Mouse (Mus musculus) cerebellum, adult 2 months (tissue): Measurements from ENCODE around the gene Rph3al. TPM values are rescaled to one million over a fixed set of nuclear protein-coding genes. Genes with fewer than 3 reads are reported as not detected.

Experiments
- DNase-seq, 2 experiments: peaks; one replicate each; pipeline ENCODE4 v3.0.0; 2021
- H3K27ac ChIP-seq: fragments of 200-500 bp; 2 replicates; pipeline ENCODE4 v1.5.1; 2012; ENCODE audit warnings: low read length, control low read depth, inconsistent platforms; ENCODE audit not compliant: insufficient read depth
- H3K27me3 ChIP-seq: fragments of 200-500 bp; 2 replicates; pipeline ENCODE4 v1.6.1; 2012; ENCODE audit warnings: inconsistent platforms, mild to moderate bottlenecking, low read length, moderate library complexity; ENCODE audit not compliant: control insufficient read depth, insufficient read depth
- H3K4me1 ChIP-seq: fragments of 200-500 bp; 2 replicates; pipeline ENCODE4 v1.6.1; 2011; ENCODE audit warnings: low read length; ENCODE audit not compliant: control insufficient read depth, insufficient read depth
- H3K4me3 ChIP-seq: fragments of 200-500 bp; replicated peaks from 2 replicates; pipeline ENCODE3; 2011; ENCODE audit warnings: mild to moderate bottlenecking, low read depth, low read length, control low read depth; ENCODE audit not compliant: insufficient read depth
- CTCF ChIP-seq: fragments of 200-500 bp; IDR thresholded peaks from 2 replicates; pipeline ENCODE4 v1.5.1; 2011; ENCODE audit warnings: low read depth, mild to moderate bottlenecking, control low read depth, low read length, moderate library complexity, borderline replicate concordance; ENCODE audit not compliant: insufficient read depth
- POLR2A ChIP-seq: fragments of 200-500 bp; IDR thresholded peaks from 2 replicates; pipeline ENCODE4 v1.6.1; 2011; ENCODE audit warnings: low read length, control low read depth, borderline replicate concordance; ENCODE audit not compliant: insufficient read depth
- WGBS: fragments of 180-500 bp; shearing (Covaris S2); methylation state at CpG from one replicate; pipeline ENCODE4 v1.1.7; 2018; 5-methylcytosine and 5-hydroxymethylcytosine counted together
- polyA plus RNA-seq: library from polyadenylated mRNA; depleted of rRNA; stranded (reverse); fragments of >200 nt; gene quantifications from 2 replicates; pipeline ENCODE4 v1.2.3, GENCODE M21; 2012

Rph3al gene
- polyA plus RNA-seq, 1 experiment = 3.6 TPM

DNA sequence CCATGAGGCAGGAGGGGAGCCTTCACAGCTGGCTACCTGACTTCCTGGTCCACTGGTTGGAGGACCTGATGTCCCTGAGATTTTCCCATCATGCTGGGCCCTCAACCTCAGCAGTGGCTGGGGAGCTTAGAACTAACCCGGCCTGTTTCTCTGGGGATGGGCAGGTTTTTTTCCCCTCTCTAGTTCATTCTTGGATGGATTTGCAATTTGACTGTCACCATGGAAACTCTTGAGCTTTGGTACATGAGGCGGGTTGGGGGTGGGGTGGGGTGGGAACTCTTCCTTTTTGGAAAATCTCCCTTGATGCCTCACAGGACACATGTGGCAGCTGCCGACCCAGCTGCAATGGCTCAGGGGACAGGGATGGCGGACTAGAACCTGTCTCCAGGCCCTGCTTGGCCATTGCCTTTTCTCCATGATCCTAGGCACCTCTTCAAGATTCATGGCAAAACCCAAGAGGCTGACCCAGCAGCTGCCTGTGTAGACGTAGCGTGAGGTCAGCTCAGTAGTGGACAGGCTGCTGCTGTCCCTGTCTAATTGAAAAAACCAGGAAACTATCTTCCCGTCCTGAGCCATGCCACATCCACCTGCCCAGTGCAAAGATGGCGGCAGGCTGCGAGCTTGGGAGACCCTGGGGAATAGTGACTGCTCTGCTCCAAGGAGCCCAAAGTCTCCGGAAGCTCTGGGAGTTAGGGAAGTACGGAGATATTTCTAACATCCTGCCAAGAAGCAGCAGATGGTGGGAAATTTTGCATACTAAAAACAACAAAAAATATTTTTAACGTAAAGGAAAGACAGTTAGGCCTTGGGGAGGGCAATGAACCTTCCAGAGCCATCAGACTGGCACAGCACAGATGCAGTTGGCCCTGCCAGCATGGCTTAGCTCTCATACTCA lies 98.4 kb downstream of the Rph3al start:
- no peak overlapping the region for H3K4me3 ChIP-seq
- H3K27me3 ChIP-seq = no peaks in the 10 kb centered on the region
- H3K4me1 ChIP-seq = peaks cover 44% of the 10 kb centered on the region
- no peak overlapping the region for H3K27ac ChIP-seq
- DNase-seq = no peak
- 74% methylated on average over 12 of the region's 12 CpGs for WGBS
- no peak for TF ChIP-seq CTCF
- TF ChIP-seq POLR2A = no peak

DNA sequence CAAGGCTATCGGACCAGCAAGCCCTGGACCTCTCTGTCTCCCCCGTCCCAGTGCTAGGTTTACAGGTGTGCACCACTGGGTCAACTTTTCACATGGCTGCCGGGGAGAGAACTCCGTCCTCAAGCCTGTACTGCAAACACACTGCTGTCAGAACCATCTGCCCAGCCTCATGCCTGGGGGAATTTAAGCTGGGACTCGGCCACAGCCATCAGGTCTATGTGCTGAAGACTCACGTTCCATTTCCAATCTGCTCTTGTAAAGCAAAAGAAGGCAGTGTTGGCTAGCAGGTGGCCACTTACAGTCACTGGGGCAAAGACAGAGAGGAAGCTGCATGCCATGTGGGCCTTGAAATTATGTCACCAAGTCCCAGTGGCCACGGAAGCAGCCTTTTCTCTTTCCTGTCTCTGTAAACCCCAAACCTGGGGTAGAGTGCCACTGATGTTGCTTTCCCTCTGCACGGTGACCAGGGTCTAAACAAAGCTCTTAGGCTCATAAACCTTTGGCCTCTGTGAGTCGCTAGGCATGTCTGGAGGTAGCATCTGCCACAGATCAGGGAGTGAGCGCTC lies 99.3 kb downstream of the Rph3al start:
- Histone ChIP-seq H3K4me1 (peaks cover 44% of the 10 kb centered on the region), H3K4me3 (no peak overlapping the region), H3K27me3 (no peaks in the 10 kb centered on the region), H3K27ac (no peak overlapping the region)
- TF ChIP-seq CTCF (no peak), POLR2A (no peak)
- no peak for DNase-seq
- 73% methylated on average over 10 of the region's 10 CpGs for WGBS

DNA sequence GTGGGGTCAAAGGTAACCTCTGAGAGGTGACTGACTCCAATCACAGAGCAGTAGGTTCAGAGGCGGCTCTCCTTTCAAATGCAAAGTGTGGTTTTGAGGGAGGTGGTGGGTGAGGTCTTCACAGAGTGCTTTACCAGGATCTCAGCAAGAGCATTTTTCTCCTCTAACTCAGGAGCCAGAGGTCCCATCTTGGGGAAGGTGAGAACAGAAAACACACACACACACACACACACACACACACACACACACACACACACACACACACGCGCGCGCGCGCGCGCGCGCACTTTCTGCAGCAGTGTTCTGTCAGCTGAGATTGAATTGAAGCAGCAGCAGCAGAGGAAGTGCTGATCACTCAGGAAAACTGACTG lies 102.0 kb downstream of the Rph3al start:
- 92% methylated on average over 11 of the region's 11 CpGs for WGBS
- DNase-seq = no peak
- H3K27ac ChIP-seq = no peak overlapping the region
- no peak for TF ChIP-seq POLR2A
- no peak for TF ChIP-seq CTCF
- no peak overlapping the region for H3K4me3 ChIP-seq
- no peaks in the 10 kb centered on the region for H3K27me3 ChIP-seq
- H3K4me1 ChIP-seq = peaks cover 28% of the 10 kb centered on the region

DNA sequence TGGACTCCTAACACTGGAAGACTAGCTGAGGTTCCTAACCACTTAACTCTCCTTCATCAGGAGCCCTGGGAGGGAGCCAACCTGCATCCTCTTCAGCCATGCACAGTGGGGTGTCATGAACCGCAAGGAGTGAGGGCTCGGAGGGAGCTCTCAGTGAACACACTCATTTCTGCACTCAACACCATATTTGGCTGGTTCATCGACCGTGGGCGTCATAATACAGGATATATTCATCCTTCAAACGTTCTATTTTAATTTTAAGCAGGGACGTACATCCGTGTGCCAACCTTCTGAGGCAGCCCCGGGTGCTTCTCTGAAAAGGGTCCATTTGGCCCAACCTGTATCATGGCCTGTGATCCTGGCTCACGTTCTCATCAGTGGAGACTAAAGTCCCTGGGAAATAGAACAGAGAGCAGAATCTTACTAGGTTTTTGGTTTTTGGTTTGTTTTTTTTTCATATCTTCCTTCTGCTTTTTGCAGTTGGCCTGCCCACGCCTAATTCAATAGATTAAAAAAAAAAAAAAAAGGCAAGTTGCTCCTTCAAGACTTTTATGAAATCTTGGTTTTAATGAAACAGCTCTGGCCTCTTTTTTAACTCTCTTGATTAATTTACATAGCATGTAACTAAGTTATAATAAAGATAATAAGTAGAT lies 102.5 kb downstream of the Rph3al start:
- WGBS = 69% methylated on average over 11 of the region's 11 CpGs
- Histone ChIP-seq H3K27me3 (no peaks in the 10 kb centered on the region), H3K4me1 (peaks cover 25% of the 10 kb centered on the region), H3K27ac (no peak overlapping the region), H3K4me3 (no peak overlapping the region)
- TF ChIP-seq POLR2A (no peak), CTCF (no peak)
- no peak for DNase-seq

DNA sequence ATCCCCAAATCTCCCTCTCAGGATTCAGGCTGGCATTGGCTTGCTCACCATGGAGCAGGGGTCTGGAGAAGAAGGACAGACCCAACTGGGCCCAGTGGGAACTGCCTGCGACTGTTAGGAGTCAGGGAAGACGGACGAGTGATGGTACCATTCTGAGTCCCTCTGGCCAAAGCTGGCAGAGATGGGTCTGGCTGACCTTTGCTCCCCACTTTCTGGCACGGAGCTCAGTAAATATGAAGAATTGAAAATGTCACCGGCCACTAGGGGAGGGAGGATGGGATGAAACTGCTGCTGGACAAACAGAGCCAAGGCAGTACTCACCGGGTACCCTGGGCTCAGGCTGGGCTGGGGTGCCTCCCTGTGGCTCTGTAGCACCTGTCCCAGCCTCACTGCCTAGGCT lies 105.1 kb downstream of the Rph3al start:
- WGBS = 54% methylated on average over 6 of the region's 6 CpGs
- TF ChIP-seq POLR2A = no peak
- no peak for TF ChIP-seq CTCF
- H3K4me1 ChIP-seq = peaks cover 10% of the 10 kb centered on the region; the same call in 1 of the 2 replicates
- no peaks in the 10 kb centered on the region for H3K27me3 ChIP-seq
- H3K27ac ChIP-seq = no peak overlapping the region
- no peak overlapping the region for H3K4me3 ChIP-seq
- DNase-seq = no peak

DNA sequence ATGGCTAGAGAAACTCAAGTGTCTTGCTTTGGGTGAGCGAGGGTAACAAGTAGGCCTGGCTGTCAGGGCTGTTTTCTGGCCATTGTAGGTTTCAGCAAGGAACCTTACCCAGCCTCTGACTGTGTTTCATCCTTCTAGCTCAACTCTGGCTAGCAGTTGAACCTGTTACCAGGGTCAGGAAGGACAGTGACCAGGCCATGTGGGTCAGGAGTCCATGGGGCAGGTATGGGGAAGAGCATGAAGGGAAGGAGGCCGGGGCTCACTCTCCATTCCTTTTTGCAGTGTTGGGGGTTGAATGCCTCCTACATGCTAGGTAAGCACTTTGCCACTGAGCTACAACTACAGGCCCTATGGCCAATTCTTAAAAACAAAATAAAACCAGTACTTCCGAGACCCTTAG lies 107.8 kb downstream of the Rph3al start:
- Histone ChIP-seq H3K27me3 (no peaks in the 10 kb centered on the region), H3K4me3 (no peak overlapping the region), H3K4me1 (peaks cover 10% of the 10 kb centered on the region; the same call in 1 of the 2 replicates), H3K27ac (no peak overlapping the region)
- TF ChIP-seq POLR2A (no peak), CTCF (no peak)
- whole genome bisulfite sequencing = 98% methylated on average over 3 of the region's 3 CpGs
- no peak for DNase-seq

DNA sequence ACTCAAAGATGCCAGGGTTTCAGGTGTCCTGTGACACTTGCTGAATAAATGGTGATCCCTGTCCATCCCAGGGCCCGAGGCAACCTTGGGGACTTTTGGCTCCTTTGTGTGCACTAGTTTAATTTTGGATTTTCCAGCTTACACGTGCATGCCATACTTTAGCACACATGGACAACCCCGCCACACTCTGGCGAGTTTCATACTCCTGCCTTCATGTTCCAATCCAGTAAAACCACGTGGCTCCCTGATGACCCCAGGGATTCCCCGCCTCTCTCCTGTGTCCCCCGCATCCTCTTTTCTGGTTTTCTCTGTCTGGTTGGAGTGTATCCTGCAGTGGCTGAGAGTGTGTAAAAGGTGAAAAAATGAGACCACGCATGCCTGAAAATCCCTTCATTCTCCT lies 110.8 kb downstream of the Rph3al start:
- Histone ChIP-seq H3K27ac (no peak overlapping the region), H3K4me3 (no peak overlapping the region), H3K4me1 (no peaks in the 10 kb centered on the region), H3K27me3 (no peaks in the 10 kb centered on the region)
- WGBS = 76% methylated on average over 8 of the region's 8 CpGs
- no peak for DNase-seq
- TF ChIP-seq POLR2A = no peak
- TF ChIP-seq CTCF = no peak
